Mouse (Mus musculus): ENCODE results near the gene Zfp637. TPM values are rescaled to one million over a fixed set of nuclear protein-coding genes. Genes with fewer than 3 reads are reported as not detected.
"Not testable (repeated sequence)": the region's sequence is repeated elsewhere in the genome, so short reads cannot be mapped to it uniquely, and the experiment has no call there.

Zfp637 gene
- polyA plus RNA-seq, 1 experiment = 25.5 TPM

GRCm38 (mm10) chr6:117861848-117862247 is 20.9 kb downstream of the Zfp637 start, which contains the start of gene Zfp239:
TSS of gene Zfp239 (plus strand) at chr6:117862100.
- Histone ChIP-seq H3K4me1 (replicated peaks; ENCODE audit: control insufficient read depth, insufficient read depth, low read length) (peaks cover 5% of the 10 kb centered on the region; the same call in 1 of the 2 replicates), H3K27ac (ENCODE audit: control insufficient read depth, insufficient read depth, low read length) (no peak within 1 kb of the TSS), H3K4me3 (ENCODE audit: control insufficient read depth, insufficient read depth, low read length) (peak within 1 kb of the TSS; percentile 85), H3K27me3 (ENCODE audit: control insufficient read depth, insufficient read depth, low read length) (no peaks in the 10 kb centered on the region), H3K36me3 (ENCODE audit: control insufficient read depth, insufficient read depth, low read length) (no peaks in the 10 kb centered on the region)
- no peak for DNase-seq
- no peak for TF ChIP-seq POLR2A (IDR thresholded peaks at IDR 0.05; ENCODE audit: control insufficient read depth, extremely low read depth, insufficient read depth, low read length, poor library complexity)
- TF ChIP-seq CTCF (IDR thresholded peaks at IDR 0.05; ENCODE audit: borderline replicate concordance, control insufficient read depth, extremely low read depth, insufficient read depth, low read length, poor library complexity) = no peak
- WGBS = 76% methylated on average over 6 of the region's 6 CpGs

- Histone ChIP-seq H3K27ac (ENCODE audit: control insufficient read depth, insufficient read depth, low read length) (no peak overlapping the region), H3K36me3 (ENCODE audit: control insufficient read depth, insufficient read depth, low read length) (no peaks in the 10 kb centered on the region), H3K4me1 (replicated peaks; ENCODE audit: control insufficient read depth, insufficient read depth, low read length) (peaks cover 5% of the 10 kb centered on the region; the same call in 1 of the 2 replicates), H3K27me3 (ENCODE audit: control insufficient read depth, insufficient read depth, low read length) (no peaks in the 10 kb centered on the region), H3K4me3 (ENCODE audit: control insufficient read depth, insufficient read depth, low read length) (no peak overlapping the region)
- WGBS = 69% methylated on average over 8 of the region's 8 CpGs
- DNase-seq = no peak
- TF ChIP-seq POLR2A (IDR thresholded peaks at IDR 0.05; ENCODE audit: control insufficient read depth, extremely low read depth, insufficient read depth, low read length, poor library complexity) = no peak
Measured at GRCm38 (mm10) chr6:117862465-117862864, 21.5 kb downstream of the Zfp637 start.

GRCm38 (mm10) chr6:117862899-117863620 is 22.1 kb downstream of the Zfp637 start:
- Histone ChIP-seq H3K36me3 (ENCODE audit: control insufficient read depth, insufficient read depth, low read length) (no peaks in the 10 kb centered on the region), H3K4me3 (ENCODE audit: control insufficient read depth, insufficient read depth, low read length) (peak overlapping the region; percentile 85), H3K27ac (ENCODE audit: control insufficient read depth, insufficient read depth, low read length) (no peak overlapping the region), H3K27me3 (ENCODE audit: control insufficient read depth, insufficient read depth, low read length) (no peaks in the 10 kb centered on the region), H3K4me1 (replicated peaks; ENCODE audit: control insufficient read depth, insufficient read depth, low read length) (peaks cover 5% of the 10 kb centered on the region; the same call in 1 of the 2 replicates)
- no peak for TF ChIP-seq POLR2A (IDR thresholded peaks at IDR 0.05; ENCODE audit: control insufficient read depth, extremely low read depth, insufficient read depth, low read length, poor library complexity)
- TF ChIP-seq CTCF (IDR thresholded peaks at IDR 0.05; ENCODE audit: borderline replicate concordance, control insufficient read depth, extremely low read depth, insufficient read depth, low read length, poor library complexity) = no peak
- WGBS = 1% methylated on average over 26 of the region's 26 CpGs
- DNase-seq = peak; percentile 67

- no peak for TF ChIP-seq CTCF (IDR thresholded peaks at IDR 0.05; ENCODE audit: borderline replicate concordance, control insufficient read depth, extremely low read depth, insufficient read depth, low read length, poor library complexity)
- no peak for TF ChIP-seq POLR2A (IDR thresholded peaks at IDR 0.05; ENCODE audit: control insufficient read depth, extremely low read depth, insufficient read depth, low read length, poor library complexity)
- DNase-seq = no peak
- H3K4me1 ChIP-seq (replicated peaks; ENCODE audit: control insufficient read depth, insufficient read depth, low read length) = peaks cover 5% of the 10 kb centered on the region; the same call in 1 of the 2 replicates
- H3K27ac ChIP-seq (ENCODE audit: control insufficient read depth, insufficient read depth, low read length) = no peak overlapping the region
- no peak overlapping the region for H3K4me3 ChIP-seq (ENCODE audit: control insufficient read depth, insufficient read depth, low read length)
- no peaks in the 10 kb centered on the region for H3K27me3 ChIP-seq (ENCODE audit: control insufficient read depth, insufficient read depth, low read length)
- H3K36me3 ChIP-seq (ENCODE audit: control insufficient read depth, insufficient read depth, low read length) = no peaks in the 10 kb centered on the region
- 95% methylated on average over 8 of the region's 8 CpGs for WGBS
Measured at GRCm38 (mm10) chr6:117863751-117864150, 22.8 kb downstream of the Zfp637 start.

- Histone ChIP-seq H3K4me3 (ENCODE audit: control insufficient read depth, insufficient read depth, low read length) (no peak overlapping the region), H3K36me3 (ENCODE audit: control insufficient read depth, insufficient read depth, low read length) (no peaks in the 10 kb centered on the region), H3K27me3 (ENCODE audit: control insufficient read depth, insufficient read depth, low read length) (no peaks in the 10 kb centered on the region), H3K27ac (ENCODE audit: control insufficient read depth, insufficient read depth, low read length) (no peak overlapping the region), H3K4me1 (replicated peaks; ENCODE audit: control insufficient read depth, insufficient read depth, low read length) (peaks cover 2% of the 10 kb centered on the region; the same call in 1 of the 2 replicates)
- 96% methylated on average over 8 of the region's 8 CpGs for WGBS
- TF ChIP-seq POLR2A (IDR thresholded peaks at IDR 0.05; ENCODE audit: control insufficient read depth, extremely low read depth, insufficient read depth, low read length, poor library complexity) (no peak), CTCF (IDR thresholded peaks at IDR 0.05; ENCODE audit: borderline replicate concordance, control insufficient read depth, extremely low read depth, insufficient read depth, low read length, poor library complexity) (no peak)
- DNase-seq = no peak
Measured at GRCm38 (mm10) chr6:117868187-117868586, 27.2 kb downstream of the Zfp637 start.

GRCm38 (mm10) chr6:117871034-117871433 is 30.1 kb downstream of the Zfp637 start:
- Histone ChIP-seq H3K4me3 (ENCODE audit: control insufficient read depth, insufficient read depth, low read length) (no peak overlapping the region), H3K27me3 (ENCODE audit: control insufficient read depth, insufficient read depth, low read length) (no peaks in the 10 kb centered on the region), H3K36me3 (ENCODE audit: control insufficient read depth, insufficient read depth, low read length) (no peaks in the 10 kb centered on the region), H3K4me1 (replicated peaks; ENCODE audit: control insufficient read depth, insufficient read depth, low read length) (no peaks in the 10 kb centered on the region; the same call in 1 of the 2 replicates), H3K27ac (ENCODE audit: control insufficient read depth, insufficient read depth, low read length) (no peak overlapping the region)
- DNase-seq = no peak
- TF ChIP-seq CTCF (IDR thresholded peaks at IDR 0.05; ENCODE audit: borderline replicate concordance, control insufficient read depth, extremely low read depth, insufficient read depth, low read length, poor library complexity) (no peak), POLR2A (IDR thresholded peaks at IDR 0.05; ENCODE audit: control insufficient read depth, extremely low read depth, insufficient read depth, low read length, poor library complexity) (no peak)
- 83% methylated on average over 14 of the region's 14 CpGs for WGBS

GRCm38 (mm10) chr6:117873450-117873849 is 32.5 kb downstream of the Zfp637 start:
- 93% methylated on average over 7 of the region's 7 CpGs for WGBS
- not testable (repeated sequence) for H3K27me3 ChIP-seq (ENCODE audit: control insufficient read depth, insufficient read depth, low read length); DNase-seq

More at GRCm38 (mm10) chr6:117873450-117873849, 32.5 kb downstream of the Zfp637 start:
- not testable (repeated sequence) for H3K4me3 ChIP-seq (ENCODE audit: control insufficient read depth, insufficient read depth, low read length); H3K4me1 ChIP-seq (replicated peaks; ENCODE audit: control insufficient read depth, insufficient read depth, low read length); H3K27ac ChIP-seq (ENCODE audit: control insufficient read depth, insufficient read depth, low read length); H3K36me3 ChIP-seq (ENCODE audit: control insufficient read depth, insufficient read depth, low read length)

Measured in thymus, adult 2 months (tissue).